Mouse (Mus musculus) heart, postnatal 25 days (tissue): ENCODE measurements around the gene Elk3. TPM values are rescaled to one million over a fixed set of nuclear protein-coding genes. Genes with fewer than 3 reads are reported as not detected.

Source experiments
- DNase-seq: peaks from one replicate; pipeline ENCODE4 v3.0.0; 2022; ENCODE audit warnings: low spot score
- intact Hi-C: fragments of 180-260 bp; cut with DNase I; formaldehyde crosslinking; loops from one replicate; pipeline ENCODE4 v1.15.1; 2025
- total RNA-seq, 2 experiments: library from RNA; stranded (reverse); gene quantifications; 2 replicates each; pipeline ENCODE4 v1.2.3; 2021

Gene Elk3
- total RNA-seq, 2 experiments from 2014 or later: 45.1 to 48.7 TPM

GRCm38 (mm10) chr10:93249901-93250300 is 61.0 kb downstream of the Elk3 start:
- intact Hi-C loops: no loop called here
- DNase-seq: no peak

DNA sequence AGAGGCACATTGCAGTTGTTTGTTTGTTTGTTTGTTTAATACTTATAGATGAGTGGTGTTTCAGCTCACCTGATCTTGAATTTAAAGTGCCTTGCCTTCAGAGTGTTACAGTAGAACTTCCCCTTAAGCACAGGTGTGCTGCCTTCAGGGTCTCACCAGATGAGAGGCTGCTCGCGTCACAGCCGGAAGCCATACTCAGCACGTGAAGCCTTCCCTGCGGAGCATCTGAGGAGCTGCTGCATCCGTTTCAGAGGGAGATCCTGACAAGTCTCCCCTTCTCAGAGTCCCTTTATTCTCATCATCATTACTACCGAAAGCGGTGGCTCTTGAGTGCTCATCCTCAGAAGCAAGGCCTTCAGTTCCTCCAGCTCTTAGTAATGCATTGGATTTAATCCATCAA is 62.5 kb downstream of the Elk3 start:
- intact Hi-C loops: no loop called here
- DNase-seq: no peak

GRCm38 (mm10) chr10:93247902-93248301 is 63.0 kb downstream of the Elk3 start:
- intact Hi-C loops: no loop called here

DNA sequence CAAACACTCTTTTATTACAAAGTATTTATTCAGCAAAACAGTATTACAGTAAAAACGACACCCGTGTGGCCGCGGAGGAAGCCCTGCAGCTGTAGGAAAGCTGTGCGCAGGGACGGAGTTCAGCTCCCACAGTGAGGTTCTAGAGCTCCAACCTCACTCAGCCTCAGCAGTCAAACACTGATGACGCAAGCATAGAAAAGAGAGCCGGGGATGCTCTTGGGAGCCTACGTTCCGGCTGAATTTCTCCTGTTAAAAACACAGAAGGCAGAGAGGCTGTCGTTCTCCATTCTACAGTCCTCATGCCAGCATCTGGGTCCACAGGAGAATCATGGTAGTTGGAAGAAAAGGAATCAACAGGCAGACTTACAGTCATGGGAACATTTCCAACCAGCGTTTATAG is 63.5 kb downstream of the Elk3 start:
- DNase-seq: no peak
- intact Hi-C loops: no loop called here

More at GRCm38 (mm10) chr10:93247902-93248301, 63.0 kb downstream of the Elk3 start:
- DNase-seq: no peak

DNA sequence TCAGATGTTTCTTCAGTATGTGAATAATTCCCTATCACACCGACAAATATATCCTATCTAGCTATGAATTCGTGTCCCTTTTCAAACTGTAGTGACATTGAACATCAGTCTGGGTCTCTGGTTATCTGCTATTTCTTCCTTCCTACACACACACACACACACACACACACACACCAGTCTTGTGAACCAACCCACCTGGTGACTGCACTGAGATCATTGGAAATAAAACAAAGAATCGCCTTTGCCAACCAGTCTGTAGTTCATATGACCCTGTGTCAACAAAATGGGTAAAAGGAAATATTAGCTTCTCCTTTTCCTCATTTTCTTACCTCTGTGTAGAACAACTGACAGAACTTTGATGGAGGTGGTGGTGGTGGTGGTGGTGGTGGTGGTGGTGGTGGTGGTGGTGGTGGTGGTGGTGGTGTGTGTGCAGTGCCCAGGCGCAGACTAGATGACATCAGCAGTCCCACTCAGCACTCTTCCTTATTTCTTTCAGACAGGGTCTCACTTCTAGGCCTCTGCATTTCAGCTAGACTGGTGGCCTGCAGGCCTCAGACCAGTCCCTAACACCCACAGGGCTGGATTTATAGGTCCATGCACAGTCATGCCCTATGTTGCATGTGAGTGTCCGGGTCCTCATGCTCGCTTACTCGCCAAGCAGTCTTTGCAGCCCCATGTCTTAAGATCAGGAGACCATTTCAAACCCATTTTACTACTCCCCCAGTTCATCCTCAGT is 64.6 kb downstream of the Elk3 start:
- intact Hi-C loops: no loop called here
- DNase-seq: no peak

DNA sequence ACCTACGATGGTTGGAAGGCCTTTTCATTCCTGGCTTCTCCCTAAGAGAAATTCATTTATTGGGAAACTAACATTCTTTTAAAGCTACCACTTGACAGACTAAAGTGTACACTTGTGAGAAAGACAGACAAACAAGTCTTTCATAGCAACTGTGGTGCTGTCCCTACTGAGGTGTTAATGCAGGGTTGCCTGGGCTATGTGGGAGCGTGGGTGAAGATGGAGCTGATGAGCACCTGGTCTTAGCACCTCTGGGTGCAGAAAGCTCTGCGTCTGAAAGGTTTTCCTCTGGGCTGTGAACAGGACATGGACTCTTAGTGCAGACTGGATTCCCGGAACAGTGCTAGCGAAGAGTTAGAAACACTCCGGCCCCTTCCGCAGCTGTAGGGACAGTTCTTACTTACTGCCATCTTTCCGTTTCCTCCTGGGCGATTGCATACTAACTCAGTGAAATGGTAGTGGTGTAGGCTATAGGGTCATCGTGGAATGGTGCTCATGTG is 66.7 kb downstream of the Elk3 start:
- DNase-seq: no peak
- intact Hi-C loops: no loop called here

DNA sequence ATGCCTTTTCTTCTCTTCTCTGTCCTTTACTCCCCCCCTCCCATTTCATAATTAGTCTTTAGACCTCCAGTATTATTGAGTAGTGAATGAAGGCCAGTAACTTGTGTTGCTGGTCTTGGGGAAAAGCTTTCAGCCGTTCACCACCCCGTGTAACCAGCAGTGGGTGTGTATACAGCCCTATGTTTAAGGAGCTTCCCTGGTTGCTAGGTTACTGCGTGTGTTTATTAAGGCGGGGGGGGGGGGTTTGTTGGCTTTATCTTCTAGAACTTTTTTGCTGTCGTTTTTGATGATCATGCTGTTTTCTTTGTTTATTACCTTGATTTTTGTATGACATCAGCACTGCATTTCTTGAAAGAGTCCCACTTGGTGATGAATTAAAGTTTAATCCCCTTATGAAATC is 68.1 kb downstream of the Elk3 start:
- no peak for DNase-seq
- intact Hi-C loops: no loop called here

DNA sequence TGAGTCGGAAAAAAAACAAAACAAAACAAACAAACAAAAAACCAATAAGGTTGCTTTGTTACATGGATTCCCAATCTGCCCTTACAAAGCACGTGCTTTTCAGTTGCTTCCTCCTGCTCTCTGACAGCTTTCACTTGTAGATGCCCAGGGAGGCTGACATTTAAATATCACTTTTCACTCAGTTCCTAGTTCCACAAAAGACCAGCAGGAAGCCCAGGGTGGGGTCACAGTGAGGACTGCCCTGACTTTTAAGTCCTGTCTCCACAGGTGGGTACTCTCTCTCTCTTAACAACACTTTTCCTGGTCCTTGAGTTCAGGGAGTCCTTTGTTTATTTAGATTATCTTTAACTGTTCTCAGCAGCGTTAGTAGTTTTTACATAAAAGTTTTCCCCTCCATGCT is 68.7 kb downstream of the Elk3 start:
- DNase-seq: no peak
- intact Hi-C loops: no loop called here

- DNase-seq: no peak
- intact Hi-C loops: no loop called here
These were observed 71.6 kb downstream of the Elk3 start for GRCm38 (mm10) chr10:93239201-93239806.

- intact Hi-C loops: no loop called here
- DNase-seq: no peak
These were observed 76.2 kb downstream of the Elk3 start for GRCm38 (mm10) chr10:93234692-93235091.

GRCm38 (mm10) chr10:93233665-93234194 is 77.2 kb downstream of the Elk3 start:
- intact Hi-C loops: no loop called here
- DNase-seq: no peak

GRCm38 (mm10) chr10:93231893-93232292 is 79.0 kb downstream of the Elk3 start:
- intact Hi-C loops: no loop called here
- DNase-seq: no peak

DNA sequence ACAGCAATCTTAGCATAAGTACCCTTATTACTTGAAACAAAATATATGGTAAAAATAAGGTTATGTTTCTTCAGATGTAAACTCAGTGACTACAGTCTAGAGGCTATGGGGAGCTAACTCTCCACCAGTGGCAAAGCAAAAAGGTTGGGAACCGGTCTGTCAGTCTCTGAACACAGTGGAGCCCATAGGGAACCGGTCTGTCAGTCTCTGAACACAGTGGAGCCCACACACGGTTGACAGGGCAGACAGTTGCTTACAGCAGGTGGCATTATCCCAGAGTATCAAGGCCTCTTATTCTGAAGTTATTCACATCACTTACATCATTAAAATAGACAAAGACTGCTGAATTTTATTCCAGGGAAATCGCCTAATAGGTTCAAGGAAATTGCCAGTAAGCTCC is 79.4 kb downstream of the Elk3 start:
- no peak for DNase-seq
- intact Hi-C loops: no loop called here

GRCm38 (mm10) chr10:93228401-93229007 is 82.4 kb downstream of the Elk3 start:
- intact Hi-C loops: no loop called here
- DNase-seq: no peak

DNA sequence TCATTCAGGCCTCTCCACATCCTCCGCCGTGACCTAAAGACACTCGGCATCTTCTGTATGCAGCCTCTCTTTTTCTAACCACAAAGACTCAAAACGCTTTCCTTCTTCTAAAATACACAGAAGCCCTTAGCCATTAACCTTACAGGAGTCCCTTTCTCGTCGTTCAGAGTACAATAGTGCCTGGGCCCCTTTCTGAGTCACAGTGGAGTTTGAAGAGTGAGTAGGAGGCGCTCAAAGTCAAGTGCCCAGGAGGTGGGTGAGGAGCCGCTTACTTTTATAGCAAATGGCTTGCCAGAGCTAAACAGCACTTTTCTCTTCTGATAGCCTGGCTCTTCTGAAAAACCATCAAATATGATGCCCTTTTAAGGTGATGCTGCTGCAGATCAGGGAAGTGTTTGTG is 83.0 kb downstream of the Elk3 start:
- no peak for DNase-seq
- intact Hi-C loops: no loop called here

- intact Hi-C loops: no loop called here
- no peak for DNase-seq
These were observed 85.2 kb downstream of the Elk3 start for GRCm38 (mm10) chr10:93225751-93226150.

- intact Hi-C loops: no loop called here
- DNase-seq: no peak
These were observed 95.7 kb downstream of the Elk3 start for GRCm38 (mm10) chr10:93215051-93215763.

DNA sequence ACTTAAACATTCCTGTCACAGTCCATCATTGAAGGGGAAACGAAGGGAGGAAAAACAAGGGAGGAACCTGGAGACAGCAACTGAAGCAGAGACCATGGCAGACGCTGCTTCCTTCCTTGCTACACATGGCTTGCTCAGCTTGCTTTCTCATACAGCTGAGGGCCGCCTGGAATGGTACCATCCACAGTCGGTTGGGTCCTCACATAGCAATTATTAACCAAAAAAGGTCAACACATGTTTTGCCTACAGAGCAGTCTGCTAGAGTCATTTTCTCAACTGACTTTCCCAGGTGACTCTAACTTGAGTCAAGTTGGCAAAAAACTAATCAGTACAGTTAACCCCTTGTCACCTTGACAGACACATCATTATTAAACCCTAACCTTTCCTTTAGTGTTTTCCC is 96.7 kb downstream of the Elk3 start:
- intact Hi-C loops: no loop called here
- no peak for DNase-seq

DNA sequence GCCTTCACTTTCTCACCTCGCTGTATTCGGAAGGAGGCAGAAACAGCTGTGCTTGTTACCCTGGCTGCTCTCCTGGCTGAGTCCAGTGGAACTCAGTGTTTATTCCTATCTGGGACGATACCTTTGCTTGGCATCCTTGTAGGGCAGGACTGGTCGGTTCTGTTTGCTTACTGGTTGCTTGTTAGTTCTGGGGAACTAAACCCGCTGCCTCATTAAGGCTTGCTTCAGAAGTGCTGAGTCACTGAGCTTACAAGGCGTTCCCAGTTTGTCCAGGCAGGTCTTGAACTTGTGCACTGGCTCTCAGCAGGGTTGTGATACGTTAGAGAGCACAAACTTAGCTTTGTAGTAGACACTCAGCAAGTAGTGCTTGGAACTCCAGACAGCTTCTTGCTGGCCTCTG is 97.6 kb downstream of the Elk3 start:
- intact Hi-C loops: no loop called here

DNA sequence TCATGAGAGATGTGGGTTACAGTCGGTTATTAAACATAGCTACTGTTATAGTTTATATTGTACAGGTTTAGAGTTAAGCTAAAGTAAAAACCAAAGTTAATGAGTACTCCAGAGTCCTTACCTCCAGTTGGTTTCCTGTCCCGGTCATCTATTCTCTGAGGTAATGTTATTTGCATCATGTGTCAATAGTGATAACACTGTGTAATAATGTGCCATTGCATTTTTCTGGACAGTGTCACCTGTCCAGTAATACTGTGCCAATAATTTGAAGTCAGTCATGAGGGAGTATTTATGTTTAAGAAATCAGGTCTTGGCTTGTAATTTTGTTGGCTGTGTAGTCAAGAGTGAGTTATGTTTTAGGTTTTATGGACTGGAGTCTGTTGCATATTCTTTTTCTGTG is 98.2 kb downstream of the Elk3 start:
- intact Hi-C loops: no loop called here
- DNase-seq: no peak

More for the DNA sequence above, 97.6 kb downstream of the Elk3 start:
- DNase-seq: no peak
